Mouse (Mus musculus): ENCODE measurements at regions not wholly inside any gene's neighbourhood (a gene's known extent, or its start where the extent isn't known, plus 50 kb on each side); places are given as distances from the start of the nearest gene placed in this dataset.

DNA sequence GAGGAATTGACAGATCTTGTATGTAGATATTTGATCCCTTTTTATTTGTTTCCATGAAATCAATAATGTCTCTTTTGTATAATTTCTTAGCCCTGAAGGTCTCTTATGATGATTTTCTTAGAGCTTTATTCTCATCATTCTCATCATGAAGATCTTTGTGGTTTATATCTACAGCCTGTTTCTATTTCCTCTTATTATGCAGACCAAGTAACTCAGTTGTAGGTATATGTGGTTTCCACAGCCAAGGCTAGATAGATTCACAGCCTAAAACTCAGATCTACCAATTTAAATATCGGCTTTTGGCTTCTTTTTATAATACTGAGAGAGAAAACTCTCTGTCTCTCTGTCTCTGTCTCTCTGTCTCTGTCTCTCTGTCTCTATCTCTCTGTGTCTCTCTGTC, 449.8 kb upstream of the Ptger4 start:
- Histone ChIP-seq H3K36me3 (replicated peaks; ENCODE audit: insufficient read depth, low read length) (no peaks in the 10 kb centered on the region), H3K4me3 (ENCODE audit: low read depth, low read length) (no peak overlapping the region), H3K27me3 (ENCODE audit: insufficient read depth, low read length) (no peaks in the 10 kb centered on the region), H3K4me2 (ENCODE audit: low read depth, low read length) (no peak overlapping the region), H3K9ac (replicated peaks) (no peak overlapping the region), H3K9me3 (ENCODE audit: low read length) (no peaks in the 10 kb centered on the region), H3K4me1 (ENCODE audit: insufficient read depth) (no peaks in the 10 kb centered on the region), H3K27ac (ENCODE audit: low read depth) (no peak overlapping the region)
- DNase-seq: no peak
- WGBS (ENCODE audit: insufficient replicate concordance): 69% methylated on average over 1 of the region's 1 CpGs
- no peak for ATAC-seq
- TF ChIP-seq EP300 (IDR thresholded peaks at IDR 0.05; ENCODE audit: low read depth) (no peak), CTCF (IDR thresholded peaks at IDR 0.05; ENCODE audit: low read depth) (no peak)

DNA sequence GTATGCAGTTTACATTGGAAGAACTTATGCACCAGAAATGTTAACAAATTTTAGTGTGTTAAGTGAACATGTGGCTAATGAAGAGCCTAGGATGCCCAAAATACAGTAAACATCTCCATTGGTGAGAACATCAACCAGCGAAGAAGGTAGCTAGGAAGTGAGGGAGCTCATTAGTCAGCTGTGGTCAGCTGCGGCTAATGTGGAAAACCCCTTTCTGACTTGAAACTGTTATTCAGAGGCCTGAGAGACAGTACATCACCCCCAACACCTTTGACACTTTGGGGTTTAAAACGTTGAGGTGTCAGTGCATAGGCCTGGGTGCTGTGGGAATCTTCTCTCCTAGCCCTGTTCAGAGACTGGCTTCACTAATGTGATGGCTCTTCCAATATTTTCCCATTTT, 451.0 kb upstream of the Ptger4 start:
- no peaks in the 10 kb centered on the region for H3K27me3 ChIP-seq (ENCODE audit: insufficient read depth, low read length)
- H3K27ac ChIP-seq (ENCODE audit: low read depth): no peak overlapping the region
- no peaks in the 10 kb centered on the region for H3K4me1 ChIP-seq (ENCODE audit: insufficient read depth)
- H3K4me2 ChIP-seq (ENCODE audit: low read depth, low read length): no peak overlapping the region
- no peaks in the 10 kb centered on the region for H3K9me3 ChIP-seq (ENCODE audit: low read length)
- H3K36me3 ChIP-seq (replicated peaks; ENCODE audit: insufficient read depth, low read length): no peaks in the 10 kb centered on the region
- H3K9ac ChIP-seq (replicated peaks): no peak overlapping the region
- H3K4me3 ChIP-seq (ENCODE audit: low read depth, low read length): no peak overlapping the region
- TF ChIP-seq CTCF (IDR thresholded peaks at IDR 0.05; ENCODE audit: low read depth) (no peak), EP300 (IDR thresholded peaks at IDR 0.05; ENCODE audit: low read depth) (no peak)
- ATAC-seq: no peak
- DNase-seq: no peak
- 68% methylated on average over 3 of the region's 3 CpGs for WGBS (ENCODE audit: insufficient replicate concordance)

DNA sequence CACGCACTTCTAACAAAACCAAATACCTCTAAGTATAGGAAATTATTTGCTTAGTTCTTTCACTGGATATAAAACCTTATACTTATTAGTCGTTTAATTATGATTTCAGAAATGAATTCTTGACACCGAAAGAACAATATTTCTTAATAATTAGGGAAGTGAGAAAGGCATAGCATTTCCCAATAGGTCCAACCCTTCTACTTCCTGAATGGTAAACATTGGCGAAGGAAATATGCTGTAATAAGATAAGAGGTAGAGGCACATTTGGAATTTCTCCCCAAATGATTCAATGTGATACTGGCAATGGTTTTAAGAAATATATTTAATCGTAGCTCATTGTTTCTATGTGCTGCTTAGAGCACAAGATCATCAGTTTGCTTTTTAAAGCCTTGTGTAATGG, 464.5 kb upstream of the Ptger4 start:
- 52% methylated on average over 5 of the region's 5 CpGs for WGBS (ENCODE audit: insufficient replicate concordance)
- Histone ChIP-seq H3K4me3 (ENCODE audit: low read depth, low read length) (no peak overlapping the region), H3K9ac (replicated peaks) (no peak overlapping the region), H3K27me3 (ENCODE audit: insufficient read depth, low read length) (no peaks in the 10 kb centered on the region), H3K27ac (ENCODE audit: low read depth) (no peak overlapping the region), H3K36me3 (replicated peaks; ENCODE audit: insufficient read depth, low read length) (no peaks in the 10 kb centered on the region), H3K4me1 (ENCODE audit: insufficient read depth) (no peaks in the 10 kb centered on the region), H3K4me2 (ENCODE audit: low read depth, low read length) (no peak overlapping the region), H3K9me3 (ENCODE audit: low read length) (0 out of 2 replicates have a peak, but pooled peaks cover 2% of the 10 kb centered on the region)
- TF ChIP-seq EP300 (IDR thresholded peaks at IDR 0.05; ENCODE audit: low read depth) (no peak), CTCF (IDR thresholded peaks at IDR 0.05; ENCODE audit: low read depth) (no peak)
- ATAC-seq: no peak
- no peak for DNase-seq

GRCm38 (mm10) chr15:5740658-5741057, 496.7 kb upstream of the Ptger4 start:
- WGBS (ENCODE audit: insufficient replicate concordance): 12% methylated on average over 1 of the region's 1 CpGs
- Histone ChIP-seq H3K4me3 (ENCODE audit: low read depth, low read length) (no peak overlapping the region), H3K27ac (ENCODE audit: low read depth) (no peak overlapping the region), H3K9ac (replicated peaks) (no peak overlapping the region), H3K4me2 (ENCODE audit: low read depth, low read length) (no peak overlapping the region), H3K4me1 (ENCODE audit: insufficient read depth) (no peaks in the 10 kb centered on the region), H3K36me3 (replicated peaks; ENCODE audit: insufficient read depth, low read length) (no peaks in the 10 kb centered on the region), H3K27me3 (ENCODE audit: insufficient read depth, low read length) (no peaks in the 10 kb centered on the region), H3K9me3 (ENCODE audit: low read length) (no peaks in the 10 kb centered on the region)
- ATAC-seq (no peak), DNase-seq (no peak)
- no peak for TF ChIP-seq EP300 (IDR thresholded peaks at IDR 0.05; ENCODE audit: low read depth)
- TF ChIP-seq CTCF (IDR thresholded peaks at IDR 0.05; ENCODE audit: low read depth): no peak

DNA sequence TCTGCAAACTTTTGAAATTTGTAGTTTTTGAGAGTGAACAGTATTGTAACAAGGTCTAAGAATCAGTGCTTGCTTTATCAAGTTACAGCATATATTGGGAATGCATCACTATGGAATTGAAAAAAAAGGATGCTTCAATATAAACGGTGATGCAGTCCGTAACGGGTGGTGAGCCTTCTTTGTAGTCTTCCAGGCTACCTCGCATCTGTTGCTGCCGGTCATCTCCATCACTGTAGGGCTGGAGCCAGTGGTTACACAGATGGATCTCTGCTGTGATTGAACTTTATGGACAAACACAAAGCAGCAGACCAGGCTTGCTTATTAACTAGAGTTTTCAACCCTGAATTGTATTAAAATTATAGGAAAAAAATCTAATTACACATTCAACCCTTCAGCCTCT, 499.9 kb upstream of the Ptger4 start:
- 79% methylated on average over 5 of the region's 5 CpGs for WGBS (ENCODE audit: insufficient replicate concordance)

DNA sequence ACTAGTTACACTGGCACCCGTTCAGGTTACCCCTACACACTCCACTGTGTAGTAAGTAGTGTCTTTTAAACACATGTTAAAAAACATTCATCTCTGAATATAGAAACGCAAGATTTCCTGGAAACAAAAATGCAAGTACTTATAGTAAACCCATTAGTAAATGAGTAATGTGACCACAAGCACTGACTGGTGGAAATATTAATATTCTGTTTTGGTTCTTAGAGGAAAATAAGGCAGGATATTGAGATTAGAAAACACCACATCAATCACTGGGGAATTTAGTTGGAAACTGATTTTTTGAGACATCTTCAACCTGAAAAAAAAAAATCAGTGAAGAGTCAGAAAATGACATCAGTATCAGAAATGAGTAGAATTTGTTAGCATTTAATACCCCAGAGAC, 514.7 kb upstream of the Ptger4 start:
- DNase-seq (no peak), ATAC-seq (no peak)
- H3K9ac ChIP-seq (replicated peaks): no peak overlapping the region
- no peaks in the 10 kb centered on the region for H3K9me3 ChIP-seq (ENCODE audit: low read length)
- no peaks in the 10 kb centered on the region for H3K36me3 ChIP-seq (replicated peaks; ENCODE audit: insufficient read depth, low read length)
- H3K27ac ChIP-seq (ENCODE audit: low read depth): no peak overlapping the region
- WGBS (ENCODE audit: insufficient replicate concordance): 67% methylated on average over 2 of the region's 2 CpGs
- no peak overlapping the region for H3K4me3 ChIP-seq (ENCODE audit: low read depth, low read length)
- no peak overlapping the region for H3K4me2 ChIP-seq (ENCODE audit: low read depth, low read length)
- TF ChIP-seq EP300 (IDR thresholded peaks at IDR 0.05; ENCODE audit: low read depth): no peak
- TF ChIP-seq CTCF (IDR thresholded peaks at IDR 0.05; ENCODE audit: low read depth): no peak
- H3K4me1 ChIP-seq (ENCODE audit: insufficient read depth): no peaks in the 10 kb centered on the region
- H3K27me3 ChIP-seq (ENCODE audit: insufficient read depth, low read length): no peaks in the 10 kb centered on the region

More for the DNA sequence above, 499.9 kb upstream of the Ptger4 start:
- H3K9ac ChIP-seq (replicated peaks): no peak overlapping the region
- no peaks in the 10 kb centered on the region for H3K4me1 ChIP-seq (ENCODE audit: insufficient read depth)
- no peak overlapping the region for H3K27ac ChIP-seq (ENCODE audit: low read depth)
- H3K4me2 ChIP-seq (ENCODE audit: low read depth, low read length): no peak overlapping the region
- TF ChIP-seq CTCF (IDR thresholded peaks at IDR 0.05; ENCODE audit: low read depth): no peak
- TF ChIP-seq EP300 (IDR thresholded peaks at IDR 0.05; ENCODE audit: low read depth): no peak
- no peak for ATAC-seq
- H3K4me3 ChIP-seq (ENCODE audit: low read depth, low read length): no peak overlapping the region
- no peaks in the 10 kb centered on the region for H3K27me3 ChIP-seq (ENCODE audit: insufficient read depth, low read length)
- H3K9me3 ChIP-seq (ENCODE audit: low read length): no peaks in the 10 kb centered on the region
- DNase-seq: no peak
- H3K36me3 ChIP-seq (replicated peaks; ENCODE audit: insufficient read depth, low read length): no peaks in the 10 kb centered on the region

DNA sequence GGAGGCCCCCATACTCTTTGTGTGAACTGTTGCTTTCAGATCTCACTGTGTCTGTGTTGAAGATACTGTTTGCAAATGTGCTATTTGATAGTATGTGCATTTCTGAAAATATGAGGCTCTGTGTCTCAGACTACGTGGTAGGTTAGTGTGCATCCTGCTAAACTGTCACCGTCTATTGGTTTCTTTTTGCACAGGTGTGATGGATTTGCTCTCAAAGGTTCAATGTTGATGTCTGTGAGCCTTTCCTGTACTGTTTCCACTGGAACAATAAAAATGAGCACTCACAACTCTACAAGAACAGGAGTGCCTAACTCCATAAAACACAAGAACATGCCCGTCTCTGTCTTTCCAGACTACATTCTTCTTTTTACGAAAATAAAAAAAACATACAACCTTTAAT, 518.2 kb upstream of the Ptger4 start:
- H3K27ac ChIP-seq (ENCODE audit: low read depth): no peak overlapping the region
- ATAC-seq (no peak), DNase-seq (no peak)
- TF ChIP-seq EP300 (IDR thresholded peaks at IDR 0.05; ENCODE audit: low read depth): no peak
- no peaks in the 10 kb centered on the region for H3K9me3 ChIP-seq (ENCODE audit: low read length)
- no peaks in the 10 kb centered on the region for H3K36me3 ChIP-seq (replicated peaks; ENCODE audit: insufficient read depth, low read length)
- H3K27me3 ChIP-seq (ENCODE audit: insufficient read depth, low read length): no peaks in the 10 kb centered on the region
- no peak overlapping the region for H3K4me2 ChIP-seq (ENCODE audit: low read depth, low read length)
- no peak overlapping the region for H3K4me3 ChIP-seq (ENCODE audit: low read depth, low read length)
- H3K9ac ChIP-seq (replicated peaks): no peak overlapping the region
- WGBS (ENCODE audit: insufficient replicate concordance): 81% methylated on average over 4 of the region's 4 CpGs
- H3K4me1 ChIP-seq (ENCODE audit: insufficient read depth): no peaks in the 10 kb centered on the region

All from liver, postnatal 0 days (tissue).